Mouse (Mus musculus): ENCODE measurements around the gene Elavl3. TPM values are rescaled to one million over a fixed set of nuclear protein-coding genes. Genes with fewer than 3 reads are reported as not detected.

Elavl3 gene
- polyA plus RNA-seq, 1 experiment from 2014 or later = 0.11 TPM

GRCm38 (mm10) chr9:22041832-22042231 is 10.0 kb downstream of the Elavl3 start:
- no peak overlapping the region for H3K4me3 ChIP-seq (ENCODE audit: low read depth, low read length)
- 62% methylated on average over 2 of the region's 2 CpGs for WGBS
- no peaks in the 10 kb centered on the region for H3K9me3 ChIP-seq (ENCODE audit: control insufficient read depth, low read length)

GRCm38 (mm10) chr9:22037826-22038225 is 14.0 kb downstream of the Elavl3 start:
- WGBS = 76% methylated on average over 10 of the region's 10 CpGs
- ATAC-seq (ENCODE audit: insufficient number of reproducible peaks, low FRiP score, low TSS enrichment, low read depth) = no peak

More at GRCm38 (mm10) chr9:22041832-22042231, 10.0 kb downstream of the Elavl3 start:
- Histone ChIP-seq H3K9ac (ENCODE audit: low read length) (no peak overlapping the region), H3K4me2 (ENCODE audit: low read depth, severe bottlenecking) (no peak overlapping the region), H3K4me1 (ENCODE audit: control insufficient read depth, insufficient read depth, low read length) (no peaks in the 10 kb centered on the region), H3K27me3 (ENCODE audit: control insufficient read depth, insufficient read depth, low read length) (no peaks in the 10 kb centered on the region), H3K36me3 (ENCODE audit: control insufficient read depth, insufficient read depth, low read length) (no peaks in the 10 kb centered on the region), H3K27ac (replicated peaks; ENCODE audit: low read depth, low read length) (no peak overlapping the region)
- ATAC-seq (ENCODE audit: insufficient number of reproducible peaks, low FRiP score, low TSS enrichment, low read depth) = no peak
- no peak for DNase-seq (ENCODE audit: low spot score)

GRCm38 (mm10) chr9:22035300-22036044 is 16.4 kb downstream of the Elavl3 start:
- Histone ChIP-seq H3K4me3 (ENCODE audit: low read depth, low read length) (no peak overlapping the region), H3K27me3 (ENCODE audit: control insufficient read depth, insufficient read depth, low read length) (no peaks in the 10 kb centered on the region), H3K27ac (replicated peaks; ENCODE audit: low read depth, low read length) (no peak overlapping the region), H3K9me3 (ENCODE audit: control insufficient read depth, low read length) (no peaks in the 10 kb centered on the region), H3K36me3 (ENCODE audit: control insufficient read depth, insufficient read depth, low read length) (no peaks in the 10 kb centered on the region), H3K4me1 (ENCODE audit: control insufficient read depth, insufficient read depth, low read length) (no peaks in the 10 kb centered on the region), H3K4me2 (ENCODE audit: low read depth, severe bottlenecking) (no peak overlapping the region), H3K9ac (ENCODE audit: low read length) (no peak overlapping the region)
- 56% methylated on average over 6 of the region's 6 CpGs for WGBS
- DNase-seq (ENCODE audit: low spot score) = no peak
- no peak; the same call in 1 of the 2 replicates for ATAC-seq (ENCODE audit: insufficient number of reproducible peaks, low FRiP score, low TSS enrichment, low read depth)

More at GRCm38 (mm10) chr9:22037826-22038225, 14.0 kb downstream of the Elavl3 start:
- Histone ChIP-seq H3K4me1 (ENCODE audit: control insufficient read depth, insufficient read depth, low read length) (no peaks in the 10 kb centered on the region), H3K36me3 (ENCODE audit: control insufficient read depth, insufficient read depth, low read length) (no peaks in the 10 kb centered on the region), H3K27ac (replicated peaks; ENCODE audit: low read depth, low read length) (no peak overlapping the region), H3K4me2 (ENCODE audit: low read depth, severe bottlenecking) (no peak overlapping the region), H3K9me3 (ENCODE audit: control insufficient read depth, low read length) (no peaks in the 10 kb centered on the region), H3K27me3 (ENCODE audit: control insufficient read depth, insufficient read depth, low read length) (no peaks in the 10 kb centered on the region), H3K9ac (ENCODE audit: low read length) (no peak overlapping the region), H3K4me3 (ENCODE audit: low read depth, low read length) (no peak overlapping the region)
- no peak for DNase-seq (ENCODE audit: low spot score)

GRCm38 (mm10) chr9:22030386-22030785 is 21.4 kb downstream of the Elavl3 start:
- Histone ChIP-seq H3K4me3 (ENCODE audit: low read depth, low read length) (no peak overlapping the region), H3K9me3 (ENCODE audit: control insufficient read depth, low read length) (no peaks in the 10 kb centered on the region), H3K27me3 (ENCODE audit: control insufficient read depth, insufficient read depth, low read length) (no peaks in the 10 kb centered on the region), H3K9ac (ENCODE audit: low read length) (no peak overlapping the region), H3K4me2 (ENCODE audit: low read depth, severe bottlenecking) (no peak overlapping the region), H3K36me3 (ENCODE audit: control insufficient read depth, insufficient read depth, low read length) (no peaks in the 10 kb centered on the region), H3K27ac (replicated peaks; ENCODE audit: low read depth, low read length) (no peak overlapping the region), H3K4me1 (ENCODE audit: control insufficient read depth, insufficient read depth, low read length) (no peaks in the 10 kb centered on the region)
- ATAC-seq (ENCODE audit: insufficient number of reproducible peaks, low FRiP score, low TSS enrichment, low read depth) = no peak
- DNase-seq (ENCODE audit: low spot score) = no peak
- WGBS = 92% methylated on average over 9 of the region's 9 CpGs

- no peaks in the 10 kb centered on the region for H3K4me1 ChIP-seq (ENCODE audit: control insufficient read depth, insufficient read depth, low read length)
- no peak overlapping the region for H3K9ac ChIP-seq (ENCODE audit: low read length)
- DNase-seq (ENCODE audit: low spot score) = no peak
- H3K27ac ChIP-seq (replicated peaks; ENCODE audit: low read depth, low read length) = no peak overlapping the region
- 68% methylated on average over 7 of the region's 7 CpGs for WGBS
- H3K36me3 ChIP-seq (ENCODE audit: control insufficient read depth, insufficient read depth, low read length) = no peaks in the 10 kb centered on the region
- H3K9me3 ChIP-seq (ENCODE audit: control insufficient read depth, low read length) = no peaks in the 10 kb centered on the region
- H3K4me2 ChIP-seq (ENCODE audit: low read depth, severe bottlenecking) = no peak overlapping the region
- no peak overlapping the region for H3K4me3 ChIP-seq (ENCODE audit: low read depth, low read length)
- ATAC-seq (ENCODE audit: insufficient number of reproducible peaks, low FRiP score, low TSS enrichment, low read depth) = no peak
- H3K27me3 ChIP-seq (ENCODE audit: control insufficient read depth, insufficient read depth, low read length) = no peaks in the 10 kb centered on the region
These were observed 23.4 kb downstream of the Elavl3 start for GRCm38 (mm10) chr9:22028467-22028866.

- no peaks in the 10 kb centered on the region for H3K9me3 ChIP-seq (ENCODE audit: control insufficient read depth, low read length)
- H3K36me3 ChIP-seq (ENCODE audit: control insufficient read depth, insufficient read depth, low read length) = no peaks in the 10 kb centered on the region
- H3K4me3 ChIP-seq (ENCODE audit: low read depth, low read length) = no peak overlapping the region
- DNase-seq (ENCODE audit: low spot score) = no peak
- no peak overlapping the region for H3K4me2 ChIP-seq (ENCODE audit: low read depth, severe bottlenecking)
- no peaks in the 10 kb centered on the region for H3K27me3 ChIP-seq (ENCODE audit: control insufficient read depth, insufficient read depth, low read length)
- ATAC-seq (ENCODE audit: insufficient number of reproducible peaks, low FRiP score, low TSS enrichment, low read depth) = no peak
- H3K27ac ChIP-seq (replicated peaks; ENCODE audit: low read depth, low read length) = no peak overlapping the region
- H3K4me1 ChIP-seq (ENCODE audit: control insufficient read depth, insufficient read depth, low read length) = no peaks in the 10 kb centered on the region
- 50% methylated on average over 8 of the region's 8 CpGs for WGBS
- no peak overlapping the region for H3K9ac ChIP-seq (ENCODE audit: low read length)
These were observed 27.2 kb downstream of the Elavl3 start for GRCm38 (mm10) chr9:22024592-22024991.

- Histone ChIP-seq H3K4me3 (ENCODE audit: low read depth, low read length) (no peak overlapping the region), H3K4me2 (ENCODE audit: low read depth, severe bottlenecking) (no peak overlapping the region), H3K27ac (replicated peaks; ENCODE audit: low read depth, low read length) (no peak overlapping the region), H3K9ac (ENCODE audit: low read length) (no peak overlapping the region), H3K27me3 (ENCODE audit: control insufficient read depth, insufficient read depth, low read length) (no peaks in the 10 kb centered on the region), H3K9me3 (ENCODE audit: control insufficient read depth, low read length) (no peaks in the 10 kb centered on the region), H3K4me1 (ENCODE audit: control insufficient read depth, insufficient read depth, low read length) (no peaks in the 10 kb centered on the region), H3K36me3 (ENCODE audit: control insufficient read depth, insufficient read depth, low read length) (peaks cover 15% of the 10 kb centered on the region)
- no peak for ATAC-seq (ENCODE audit: insufficient number of reproducible peaks, low FRiP score, low TSS enrichment, low read depth)
- 79% methylated on average over 7 of the region's 7 CpGs for WGBS
- no peak for DNase-seq (ENCODE audit: low spot score)
These were observed 34.5 kb downstream of the Elavl3 start for GRCm38 (mm10) chr9:22017208-22017825.

GRCm38 (mm10) chr9:22016245-22016644 is 35.6 kb downstream of the Elavl3 start:
- Histone ChIP-seq H3K4me2 (ENCODE audit: low read depth, severe bottlenecking) (no peak overlapping the region), H3K9me3 (ENCODE audit: control insufficient read depth, low read length) (no peaks in the 10 kb centered on the region), H3K9ac (ENCODE audit: low read length) (no peak overlapping the region), H3K36me3 (ENCODE audit: control insufficient read depth, insufficient read depth, low read length) (peaks cover 20% of the 10 kb centered on the region), H3K4me3 (ENCODE audit: low read depth, low read length) (no peak overlapping the region), H3K27ac (replicated peaks; ENCODE audit: low read depth, low read length) (no peak overlapping the region), H3K4me1 (ENCODE audit: control insufficient read depth, insufficient read depth, low read length) (no peaks in the 10 kb centered on the region), H3K27me3 (ENCODE audit: control insufficient read depth, insufficient read depth, low read length) (no peaks in the 10 kb centered on the region)
- 78% methylated on average over 10 of the region's 10 CpGs for WGBS
- ATAC-seq (ENCODE audit: insufficient number of reproducible peaks, low FRiP score, low TSS enrichment, low read depth) (no peak), DNase-seq (ENCODE audit: low spot score) (no peak)

Data from limb, embryonic 11.5 days (tissue).